Mouse (Mus musculus) heart, adult 9 months (tissue): ENCODE data around the gene Shroom1.

Source experiments
- DNase-seq, 2 experiments: peaks; one replicate each; pipeline ENCODE4 v3.0.0; 2022; ENCODE audit warnings: low spot score in 2 of 2

Gene Shroom1

GRCm38 (mm10) chr11:53510351-53510750, 53.3 kb downstream of the Shroom1 start:
- peak; percentile 48 to 61 for DNase-seq

DNA sequence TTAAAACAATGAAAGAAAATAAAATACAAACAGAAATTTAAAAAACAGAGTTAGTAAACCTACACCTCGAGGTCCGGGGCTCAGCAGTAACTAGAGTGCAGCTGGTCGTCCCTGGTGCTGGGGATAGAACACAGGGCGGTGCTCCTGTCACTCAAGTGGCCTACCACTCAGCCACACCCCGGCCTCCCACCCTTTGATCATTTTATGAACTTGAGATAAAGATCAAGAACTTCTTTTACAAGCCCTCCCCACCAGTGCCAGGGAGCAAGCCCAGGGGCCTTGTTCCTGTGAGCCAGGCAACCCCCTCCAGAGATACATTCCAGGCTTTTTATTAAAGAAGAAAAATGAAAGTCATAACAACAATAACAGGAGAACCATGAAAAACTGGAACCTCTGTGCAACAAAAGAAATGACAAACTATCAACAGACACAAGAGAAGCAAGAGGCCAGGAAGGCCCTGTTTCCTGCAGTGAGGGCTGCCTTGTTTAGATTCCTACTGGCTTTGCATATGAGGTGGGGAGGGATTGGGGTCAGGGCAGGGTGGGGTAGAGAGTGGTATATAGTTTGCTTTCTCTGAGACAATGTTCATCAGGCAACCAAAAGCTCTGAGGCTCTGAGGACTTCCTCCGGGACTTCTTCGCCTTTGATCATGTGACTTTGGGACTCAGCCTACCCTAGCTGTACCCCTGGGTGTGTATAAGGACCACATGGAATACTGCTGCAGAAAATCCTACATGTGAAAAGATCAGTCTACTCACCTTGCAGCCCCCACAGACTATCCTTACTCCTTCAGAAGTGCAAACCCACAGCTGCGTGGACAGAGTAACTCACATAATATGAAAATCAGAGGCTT, 60.0 kb downstream of the Shroom1 start:
- DNase-seq = no peak
